Comparison of ENCODE assay signal across 28 mouse cellular contexts in genomic region chr1:175509989-175510388, GRCm38 (mm10). TPM values are rescaled to one million over a fixed set of nuclear protein-coding genes. Genes with fewer than 3 reads are reported as not detected.
A peak's percentile ranks its signal among the peaks of the same experiment; 100 is the strongest.
DNase-seq lines count a peak whose midpoint lies in the region; ATAC-seq and TF ChIP-seq lines count a peak whose summit lies in the region.
"Had no signal": no experiment of that assay in that cellular context is flagged by ENCODE, and none has a peak within 500 bp of the region (broad histone marks: within the 10 kb centered on the region; RNA-seq: fewer than 3 reads in every experiment).

No protein-coding gene starts in this region.

- no peak for ATAC-seq in intestine, embryonic 14.5 days (replicated peaks; ENCODE audit: low FRiP score, low TSS enrichment, low read depth)
- ATAC-seq in intestine, postnatal 0 days: no peak
- ATAC-seq in embryonic facial prominence, embryonic 13.5 days (ENCODE audit: insufficient number of reproducible peaks, insufficient read depth, low FRiP score, low TSS enrichment, low read depth): peak; percentile 62; the same call in 1 of the 2 replicates
- peak; percentile 75; the same call in 1 of the 2 replicates for ATAC-seq in limb, embryonic 11.5 days (ENCODE audit: insufficient number of reproducible peaks, low FRiP score, low TSS enrichment, low read depth)
- ATAC-seq: forebrain, embryonic 15.5 days; hindbrain, postnatal 0 days; inflammation-experienced regulatory T-cells, adult 6 months; Patski had no signal

- intact Hi-C loops in left cerebral cortex, postnatal 10 days (cut with DNase I): no loop called here

- no peak overlapping the region for H3K4me2 ChIP-seq in intestine, embryonic 14.5 days (ENCODE audit: low read length)
- H3K4me2 ChIP-seq in intestine, postnatal 0 days (replicated peaks; ENCODE audit: low read depth): no peak overlapping the region
- no peak overlapping the region for H3K4me2 ChIP-seq in embryonic facial prominence, embryonic 13.5 days
- H3K4me2 ChIP-seq in limb, embryonic 11.5 days (ENCODE audit: low read depth, severe bottlenecking): no peak overlapping the region
- H3K4me2 ChIP-seq: forebrain, embryonic 12.5 days; forebrain, embryonic 15.5 days; heart, embryonic 12.5 days; heart, embryonic 15.5 days; hindbrain, embryonic 14.5 days had no signal

- no peaks in the 10 kb centered on the region for H3K9me3 ChIP-seq in intestine, embryonic 14.5 days (ENCODE audit: control insufficient read depth, low read length)
- no peaks in the 10 kb centered on the region for H3K9me3 ChIP-seq in intestine, postnatal 0 days (ENCODE audit: control insufficient read depth)
- no peaks in the 10 kb centered on the region for H3K9me3 ChIP-seq in embryonic facial prominence, embryonic 13.5 days
- no peaks in the 10 kb centered on the region for H3K9me3 ChIP-seq in limb, embryonic 11.5 days (ENCODE audit: control insufficient read depth, low read length)
- H3K9me3 ChIP-seq: forebrain, embryonic 12.5 days; forebrain, embryonic 15.5 days; heart, embryonic 12.5 days; heart, embryonic 15.5 days; hindbrain, embryonic 10.5 days had no signal

- H3K27ac ChIP-seq in intestine, embryonic 14.5 days (ENCODE audit: low read depth): no peak overlapping the region
- H3K27ac ChIP-seq in intestine, postnatal 0 days (ENCODE audit: low read depth, low read length): no peak overlapping the region
- no peak overlapping the region for H3K27ac ChIP-seq in embryonic facial prominence, embryonic 13.5 days
- H3K27ac ChIP-seq in limb, embryonic 11.5 days (replicated peaks; ENCODE audit: low read depth, low read length): no peak overlapping the region
- H3K27ac ChIP-seq: forebrain, embryonic 12.5 days; forebrain, embryonic 15.5 days; heart, embryonic 15.5 days; hindbrain, embryonic 10.5 days; hindbrain, embryonic 14.5 days; hindbrain, postnatal 0 days had no signal

- no peaks in the 10 kb centered on the region for H3K36me3 ChIP-seq in intestine, embryonic 14.5 days (ENCODE audit: control insufficient read depth, insufficient read depth, low read length)
- H3K36me3 ChIP-seq in intestine, postnatal 0 days (ENCODE audit: control insufficient read depth, insufficient read depth): no peaks in the 10 kb centered on the region
- H3K36me3 ChIP-seq in embryonic facial prominence, embryonic 13.5 days: no peaks in the 10 kb centered on the region
- no peaks in the 10 kb centered on the region for H3K36me3 ChIP-seq in limb, embryonic 11.5 days (ENCODE audit: control insufficient read depth, insufficient read depth, low read length)
- H3K36me3 ChIP-seq: forebrain, embryonic 12.5 days; forebrain, embryonic 15.5 days; G1E; heart, embryonic 12.5 days; heart, embryonic 15.5 days; hindbrain, embryonic 10.5 days had no signal

- no peak overlapping the region for H3K4me3 ChIP-seq in intestine, embryonic 14.5 days (ENCODE audit: low read depth, low read length)
- no peak overlapping the region for H3K4me3 ChIP-seq in intestine, postnatal 0 days (ENCODE audit: low read depth, low read length)
- H3K4me3 ChIP-seq in embryonic facial prominence, embryonic 13.5 days: no peak overlapping the region
- H3K4me3 ChIP-seq in limb, embryonic 11.5 days (ENCODE audit: low read depth, low read length): no peak overlapping the region
- H3K4me3 ChIP-seq: forebrain, embryonic 12.5 days; forebrain, embryonic 15.5 days; heart, embryonic 12.5 days; heart, embryonic 15.5 days; hindbrain, embryonic 10.5 days had no signal

- no peak overlapping the region for H3K9ac ChIP-seq in intestine, embryonic 14.5 days (ENCODE audit: low read length)
- H3K9ac ChIP-seq in intestine, postnatal 0 days (ENCODE audit: low read depth, low read length): no peak overlapping the region
- no peak overlapping the region for H3K9ac ChIP-seq in embryonic facial prominence, embryonic 13.5 days
- no peak overlapping the region for H3K9ac ChIP-seq in limb, embryonic 11.5 days (ENCODE audit: low read length)
- H3K9ac ChIP-seq: forebrain, embryonic 12.5 days; forebrain, embryonic 15.5 days; heart, embryonic 12.5 days; heart, embryonic 15.5 days; hindbrain, embryonic 14.5 days had no signal

- no peaks in the 10 kb centered on the region for H3K27me3 ChIP-seq in intestine, embryonic 14.5 days (replicated peaks; ENCODE audit: control insufficient read depth, insufficient read depth, low read length)
- no peaks in the 10 kb centered on the region for H3K27me3 ChIP-seq in intestine, postnatal 0 days (replicated peaks; ENCODE audit: control insufficient read depth, insufficient read depth, low read length)
- H3K27me3 ChIP-seq in embryonic facial prominence, embryonic 13.5 days: no peaks in the 10 kb centered on the region
- H3K27me3 ChIP-seq in limb, embryonic 11.5 days (ENCODE audit: control insufficient read depth, insufficient read depth, low read length): no peaks in the 10 kb centered on the region
- H3K27me3 ChIP-seq: forebrain, embryonic 12.5 days; forebrain, embryonic 15.5 days; heart, embryonic 12.5 days; heart, embryonic 15.5 days had no signal

- DNase-seq in intestine, embryonic 14.5 days (ENCODE audit: low spot score): peak; percentile 12
- peak; percentile 34 for DNase-seq in limb, embryonic 11.5 days (ENCODE audit: low spot score)
- DNase-seq in left cerebral cortex, postnatal 10 days (ENCODE audit: extremely low spot score in 1 of 2, low spot score in 2 of 2): no peak
- no peak for DNase-seq in cerebellum, adult 9-11 months
- DNase-seq: adrenal gland, postnatal 14 days; B cell, adult 2 months; cerebellum, adult 11 months; cerebellum, adult 2 months; cerebellum, postnatal 10 days; cerebellum, postnatal 36 days; gastrocnemius, postnatal 25 days; heart, adult 18-20 months; heart, postnatal 10 days; heart, postnatal 36 days; kidney, adult 11 months; kidney, adult 8-10 months had no signal

- no peak for TF ChIP-seq CTCF in intestine, postnatal 0 days (IDR thresholded peaks at IDR 0.05; ENCODE audit: low read depth)

- WGBS in intestine, embryonic 14.5 days: 75% methylated on average over 3 of the region's 3 CpGs
- WGBS in intestine, postnatal 0 days: 76% methylated on average over 3 of the region's 3 CpGs
- 27% methylated on average over 3 of the region's 3 CpGs for WGBS in embryonic facial prominence, embryonic 13.5 days
- WGBS in limb, embryonic 11.5 days: 47% methylated on average over 3 of the region's 3 CpGs

- no peaks in the 10 kb centered on the region for H3K4me1 ChIP-seq in intestine, embryonic 14.5 days (replicated peaks; ENCODE audit: control insufficient read depth, insufficient read depth, low read length)
- no peaks in the 10 kb centered on the region for H3K4me1 ChIP-seq in intestine, postnatal 0 days (replicated peaks; ENCODE audit: control insufficient read depth, insufficient read depth, low read length)
- peaks cover 7% of the 10 kb centered on the region; the same call in 1 of the 2 replicates for H3K4me1 ChIP-seq in embryonic facial prominence, embryonic 13.5 days
- H3K4me1 ChIP-seq in limb, embryonic 11.5 days (ENCODE audit: control insufficient read depth, insufficient read depth, low read length): no peaks in the 10 kb centered on the region
- H3K4me1 ChIP-seq: forebrain, embryonic 12.5 days; forebrain, embryonic 15.5 days; heart, embryonic 15.5 days; hindbrain, embryonic 10.5 days had no signal

RNA-seq across cellular contexts. Expression of gene Rgs7, which starts 17.7 kb away (rescaled TPM):
- polyA plus RNA-seq in intestine, embryonic 14.5 days (2014; fragmentation: Nextera tagmentation; extraction: Ambion mirVana): 2.4 and 2.7 TPM in 2 replicates
- 0.55 and 0.63 TPM in 2 replicates for polyA plus RNA-seq in intestine, postnatal 0 days (2015; fragmentation: Nextera tagmentation; extraction: Ambion mirVana)
- polyA plus RNA-seq in embryonic facial prominence, embryonic 13.5 days (2015; fragmentation: Nextera tagmentation; extraction: Ambion mirVana): 2.4 and 3.2 TPM in 2 replicates
- polyA plus RNA-seq in limb, embryonic 11.5 days (2014; fragmentation: Nextera tagmentation; extraction: Ambion mirVana): 0.16 and 0.33 TPM in 2 replicates
- total RNA-seq in left cerebral cortex, postnatal 10 days (2021): 100 to 1,000 TPM; 104 to 110 TPM
- polyA plus RNA-seq: G1E; inflammation-experienced regulatory T-cells, adult 6 months had no signal

Comparison
In these comparisons a context has a peak if more than half of its experiments do, and no peak if none do; other contexts are left out.
1. ATAC-seq: peak in embryonic facial prominence, embryonic 13.5 days (single experiment) and limb, embryonic 11.5 days (single experiment); none in intestine, embryonic 14.5 days (single experiment) and intestine, postnatal 0 days (single experiment).
2. DNase-seq: peak in intestine, embryonic 14.5 days (single experiment) and limb, embryonic 11.5 days (single experiment); none in left cerebral cortex, postnatal 10 days (0 of 2) and cerebellum, adult 9-11 months (single experiment).